Mouse (Mus musculus): Measurements from ENCODE around the gene Sorcs2. TPM values are rescaled to one million over a fixed set of nuclear protein-coding genes. Genes with fewer than 3 reads are reported as not detected.
A peak's percentile ranks its signal among the peaks of the same experiment; 100 is the strongest.

The Sorcs2 gene
- polyA plus RNA-seq, 1 experiment from 2014 or later, result 7.0 TPM

GRCm38 (mm10) chr5:36312926-36313325 lies 85.0 kb downstream of the Sorcs2 start:
- no peaks in the 10 kb centered on the region for H3K36me3 ChIP-seq (replicated peaks)
- WGBS, result 73% methylated on average over 6 of the region's 6 CpGs
- no peak for DNase-seq (ENCODE audit: low spot score)
- no peaks in the 10 kb centered on the region for H3K9me3 ChIP-seq
- H3K27ac ChIP-seq (replicated peaks), result peak overlapping the region; percentile 85
- peaks cover 63% of the 10 kb centered on the region for H3K4me1 ChIP-seq
- H3K4me3 ChIP-seq, result peak overlapping the region; percentile 35; the same call in 1 of the 2 replicates
- H3K27me3 ChIP-seq (replicated peaks; ENCODE audit: low read depth, poor library complexity, severe bottlenecking), result no peaks in the 10 kb centered on the region

GRCm38 (mm10) chr5:36304299-36304980 lies 93.5 kb downstream of the Sorcs2 start:
- H3K27me3 ChIP-seq (replicated peaks; ENCODE audit: low read depth, poor library complexity, severe bottlenecking), result no peaks in the 10 kb centered on the region
- no peaks in the 10 kb centered on the region for H3K36me3 ChIP-seq (replicated peaks)
- no peaks in the 10 kb centered on the region for H3K9me3 ChIP-seq
- no peak for DNase-seq (ENCODE audit: low spot score)
- 79% methylated on average over 7 of the region's 7 CpGs for WGBS
- peaks cover 22% of the 10 kb centered on the region for H3K4me1 ChIP-seq
- no peak overlapping the region for H3K4me3 ChIP-seq
- no peak overlapping the region for H3K27ac ChIP-seq (replicated peaks)

- WGBS, result 72% methylated on average over 4 of the region's 4 CpGs
- H3K4me1 ChIP-seq, result peaks cover 16% of the 10 kb centered on the region
- H3K27ac ChIP-seq (replicated peaks), result 0 out of 2 replicates have a peak overlapping the region, but pooled peaks have one; percentile 10
- no peak overlapping the region for H3K4me3 ChIP-seq
- no peaks in the 10 kb centered on the region for H3K36me3 ChIP-seq (replicated peaks)
- no peaks in the 10 kb centered on the region for H3K27me3 ChIP-seq (replicated peaks; ENCODE audit: low read depth, poor library complexity, severe bottlenecking)
- H3K9me3 ChIP-seq, result no peaks in the 10 kb centered on the region
- no peak for DNase-seq (ENCODE audit: low spot score)
Observed at GRCm38 (mm10) chr5:36301166-36301565, 96.8 kb downstream of the Sorcs2 start.

GRCm38 (mm10) chr5:36298049-36298448 lies 99.9 kb downstream of the Sorcs2 start:
- Histone ChIP-seq H3K27me3 (replicated peaks; ENCODE audit: low read depth, poor library complexity, severe bottlenecking) (no peaks in the 10 kb centered on the region), H3K4me1 (peaks cover 26% of the 10 kb centered on the region), H3K9me3 (no peaks in the 10 kb centered on the region), H3K4me3 (no peak overlapping the region), H3K27ac (replicated peaks) (no peak overlapping the region), H3K36me3 (replicated peaks) (no peaks in the 10 kb centered on the region)
- DNase-seq (ENCODE audit: low spot score), result no peak
- 85% methylated on average over 4 of the region's 4 CpGs for WGBS

- 75% methylated on average over 4 of the region's 4 CpGs for WGBS
- no peaks in the 10 kb centered on the region for H3K36me3 ChIP-seq (replicated peaks)
- H3K27me3 ChIP-seq (replicated peaks; ENCODE audit: low read depth, poor library complexity, severe bottlenecking), result no peaks in the 10 kb centered on the region
- no peaks in the 10 kb centered on the region for H3K9me3 ChIP-seq
- no peak overlapping the region for H3K4me3 ChIP-seq
- DNase-seq (ENCODE audit: low spot score), result no peak
- no peak overlapping the region for H3K27ac ChIP-seq (replicated peaks)
- peaks cover 34% of the 10 kb centered on the region for H3K4me1 ChIP-seq
Observed at GRCm38 (mm10) chr5:36297246-36297645, 100.7 kb downstream of the Sorcs2 start.

- Histone ChIP-seq H3K36me3 (replicated peaks) (no peaks in the 10 kb centered on the region), H3K4me1 (peaks cover 27% of the 10 kb centered on the region), H3K9me3 (no peaks in the 10 kb centered on the region), H3K4me3 (no peak overlapping the region), H3K27ac (replicated peaks) (0 out of 2 replicates have a peak overlapping the region, but pooled peaks have one; percentile 3), H3K27me3 (replicated peaks; ENCODE audit: low read depth, poor library complexity, severe bottlenecking) (no peaks in the 10 kb centered on the region)
- no peak for DNase-seq (ENCODE audit: low spot score)
- WGBS, result 66% methylated on average over 11 of the region's 11 CpGs
Observed at GRCm38 (mm10) chr5:36293109-36293900, 104.6 kb downstream of the Sorcs2 start.

- Histone ChIP-seq H3K36me3 (replicated peaks) (no peaks in the 10 kb centered on the region), H3K4me1 (peaks cover 21% of the 10 kb centered on the region), H3K27me3 (replicated peaks; ENCODE audit: low read depth, poor library complexity, severe bottlenecking) (no peaks in the 10 kb centered on the region), H3K27ac (replicated peaks) (0 out of 2 replicates have a peak overlapping the region, but pooled peaks have one; percentile 3), H3K4me3 (no peak overlapping the region), H3K9me3 (no peaks in the 10 kb centered on the region)
- 79% methylated on average over 9 of the region's 9 CpGs for WGBS
- no peak for DNase-seq (ENCODE audit: low spot score)
Observed at GRCm38 (mm10) chr5:36292321-36292720, 105.6 kb downstream of the Sorcs2 start.

- H3K36me3 ChIP-seq (replicated peaks), result no peaks in the 10 kb centered on the region
- no peak overlapping the region for H3K4me3 ChIP-seq
- peaks cover 21% of the 10 kb centered on the region for H3K4me1 ChIP-seq
- no peak overlapping the region for H3K27ac ChIP-seq (replicated peaks)
- no peaks in the 10 kb centered on the region for H3K9me3 ChIP-seq
- DNase-seq (ENCODE audit: low spot score), result peak; percentile 41
- 47% methylated on average over 5 of the region's 5 CpGs for WGBS
- H3K27me3 ChIP-seq (replicated peaks; ENCODE audit: low read depth, poor library complexity, severe bottlenecking), result no peaks in the 10 kb centered on the region
Observed at GRCm38 (mm10) chr5:36291191-36291590, 106.7 kb downstream of the Sorcs2 start.

GRCm38 (mm10) chr5:36285405-36285804 lies 112.5 kb downstream of the Sorcs2 start:
- WGBS, result 56% methylated on average over 10 of the region's 10 CpGs
- Histone ChIP-seq H3K36me3 (replicated peaks) (no peaks in the 10 kb centered on the region), H3K4me3 (no peak overlapping the region), H3K27me3 (replicated peaks; ENCODE audit: low read depth, poor library complexity, severe bottlenecking) (no peaks in the 10 kb centered on the region), H3K4me1 (peaks cover 27% of the 10 kb centered on the region), H3K27ac (replicated peaks) (peak overlapping the region; percentile 66), H3K9me3 (no peaks in the 10 kb centered on the region)
- no peak for DNase-seq (ENCODE audit: low spot score)

GRCm38 (mm10) chr5:36279896-36280295 lies 118.0 kb downstream of the Sorcs2 start:
- H3K27me3 ChIP-seq (replicated peaks; ENCODE audit: low read depth, poor library complexity, severe bottlenecking), result no peaks in the 10 kb centered on the region
- peaks cover 19% of the 10 kb centered on the region for H3K4me1 ChIP-seq
- H3K36me3 ChIP-seq (replicated peaks), result no peaks in the 10 kb centered on the region
- WGBS, result 90% methylated on average over 12 of the region's 12 CpGs
- no peak for DNase-seq (ENCODE audit: low spot score)
- H3K9me3 ChIP-seq, result no peaks in the 10 kb centered on the region
- H3K27ac ChIP-seq (replicated peaks), result no peak overlapping the region
- no peak overlapping the region for H3K4me3 ChIP-seq

GRCm38 (mm10) chr5:36274684-36275394 lies 123.1 kb downstream of the Sorcs2 start:
- no peaks in the 10 kb centered on the region for H3K27me3 ChIP-seq (replicated peaks; ENCODE audit: low read depth, poor library complexity, severe bottlenecking)
- no peak overlapping the region for H3K27ac ChIP-seq (replicated peaks)
- no peak for DNase-seq (ENCODE audit: low spot score)
- 0 out of 2 replicates have a peak, but pooled peaks cover 4% of the 10 kb centered on the region for H3K4me1 ChIP-seq
- no peak overlapping the region for H3K4me3 ChIP-seq
- H3K9me3 ChIP-seq, result no peaks in the 10 kb centered on the region
- no peaks in the 10 kb centered on the region for H3K36me3 ChIP-seq (replicated peaks)
- WGBS, result 72% methylated on average over 6 of the region's 6 CpGs

GRCm38 (mm10) chr5:36267194-36267769 lies 130.7 kb downstream of the Sorcs2 start:
- 83% methylated on average over 3 of the region's 3 CpGs for WGBS
- H3K36me3 ChIP-seq (replicated peaks), result no peaks in the 10 kb centered on the region
- peaks cover 7% of the 10 kb centered on the region; the same call in 1 of the 2 replicates for H3K4me1 ChIP-seq
- H3K27me3 ChIP-seq (replicated peaks; ENCODE audit: low read depth, poor library complexity, severe bottlenecking), result no peaks in the 10 kb centered on the region
- H3K27ac ChIP-seq (replicated peaks), result no peak overlapping the region
- H3K9me3 ChIP-seq, result no peaks in the 10 kb centered on the region
- H3K4me3 ChIP-seq, result no peak overlapping the region
- DNase-seq (ENCODE audit: low spot score), result no peak

Data from embryonic facial prominence, embryonic 10.5 days (tissue).